Mouse (Mus musculus): Measurements from ENCODE around the gene Gak.

The Gak gene

DNA sequence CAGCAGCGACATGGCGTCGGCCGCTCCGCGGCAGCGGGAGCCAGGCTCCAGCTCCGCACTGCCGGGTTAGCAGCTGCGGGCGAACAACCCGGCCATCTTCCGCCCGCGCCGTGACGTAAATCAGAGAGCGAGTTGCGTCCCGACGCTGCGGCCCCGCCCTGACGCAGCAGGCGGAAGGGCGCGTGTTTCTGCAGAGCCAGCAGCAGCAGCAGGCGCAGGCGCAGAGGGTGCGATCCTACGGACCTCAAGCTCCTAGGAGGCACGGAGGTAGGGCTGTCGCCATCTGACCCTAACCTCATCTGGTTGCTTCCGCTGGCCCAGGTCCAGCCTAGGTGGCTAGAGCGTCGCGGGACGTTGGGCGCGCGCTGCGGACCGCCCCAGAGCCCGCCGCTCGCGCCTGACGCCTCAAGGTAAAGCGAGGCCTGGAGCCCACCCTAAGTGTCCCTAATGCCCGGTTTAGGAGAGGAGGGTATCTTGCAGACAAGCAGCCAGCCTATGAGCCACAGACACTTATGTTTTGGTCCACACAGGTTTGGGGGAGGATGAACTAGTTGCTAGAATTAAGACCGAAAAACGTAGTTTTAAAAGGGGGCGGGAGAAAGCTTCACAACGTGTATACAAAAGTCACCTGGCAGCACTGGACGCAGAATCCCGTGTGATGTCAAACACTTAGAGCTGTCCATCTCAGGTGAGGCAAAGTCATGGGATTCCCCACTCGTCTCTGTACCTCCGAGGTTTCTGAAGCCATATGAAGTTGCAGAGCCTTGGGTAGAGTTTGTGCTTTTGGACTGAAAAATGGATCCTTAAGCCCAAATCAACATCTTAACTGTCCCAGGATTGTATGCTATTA is at the start of gene Gak, which contains the start of gene Tmem175:
Gene Gak (minus strand): TSS at position 122 of the 850 bp plus-strand sequence.
Gene Tmem175 (plus strand): TSS at position 137 of the 850 bp plus-strand sequence.
- DNase-seq (ENCODE audit: low spot score in 2 of 2), result peak; percentile 88 to 90

GRCm38 (mm10) chr5:108678296-108678854 is 48.8 kb upstream of the Gak start:
- DNase-seq (ENCODE audit: low spot score in 2 of 2), result no peak

GRCm38 (mm10) chr5:108677605-108678295 is 48.2 kb upstream of the Gak start:
- DNase-seq (ENCODE audit: low spot score in 2 of 2), result no peak

DNA sequence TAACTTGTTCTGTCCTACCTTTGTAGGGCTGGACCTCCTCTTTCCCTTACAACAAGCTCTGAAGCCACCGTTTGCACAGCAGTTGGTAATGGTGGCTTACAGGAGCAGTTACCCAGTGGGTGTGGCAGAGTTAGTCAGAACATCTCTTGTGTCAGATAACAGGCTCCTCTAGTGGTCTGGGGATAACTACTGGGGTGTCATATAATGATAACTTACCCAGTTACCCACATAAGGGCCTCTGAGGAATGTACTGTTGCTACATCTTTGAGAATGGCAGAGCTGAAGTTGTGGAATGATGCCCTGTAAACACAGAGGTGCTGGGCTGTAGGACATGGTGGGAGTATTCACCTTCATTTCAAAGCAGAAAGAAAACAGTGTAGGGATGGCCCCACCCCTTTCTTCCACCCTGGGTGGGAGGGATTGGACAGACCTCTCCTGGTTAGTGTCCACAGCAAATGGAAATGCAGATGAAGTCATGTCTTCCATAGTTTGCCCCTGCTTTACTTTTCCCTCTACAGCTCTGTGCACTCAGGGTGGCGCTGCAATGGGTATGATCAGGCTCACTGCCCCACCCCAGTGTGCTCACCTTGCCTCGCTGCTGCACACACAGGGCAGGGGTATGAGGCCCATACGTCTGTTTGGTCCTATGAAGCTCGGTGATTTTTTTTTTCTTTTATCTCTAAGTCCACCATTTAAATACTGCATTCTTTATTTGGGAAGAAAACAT is 47.4 kb upstream of the Gak start:
- DNase-seq (ENCODE audit: low spot score in 2 of 2), result no peak

GRCm38 (mm10) chr5:108675251-108675816 is 45.8 kb upstream of the Gak start, which contains the start of gene Slc26a1:
Gene Slc26a1 (minus strand): TSS chr5:108675569.
- no peak for DNase-seq (ENCODE audit: low spot score in 2 of 2)

- DNase-seq (ENCODE audit: low spot score in 2 of 2), result no peak
Measured at GRCm38 (mm10) chr5:108674624-108675023, 45.1 kb upstream of the Gak start.

DNA sequence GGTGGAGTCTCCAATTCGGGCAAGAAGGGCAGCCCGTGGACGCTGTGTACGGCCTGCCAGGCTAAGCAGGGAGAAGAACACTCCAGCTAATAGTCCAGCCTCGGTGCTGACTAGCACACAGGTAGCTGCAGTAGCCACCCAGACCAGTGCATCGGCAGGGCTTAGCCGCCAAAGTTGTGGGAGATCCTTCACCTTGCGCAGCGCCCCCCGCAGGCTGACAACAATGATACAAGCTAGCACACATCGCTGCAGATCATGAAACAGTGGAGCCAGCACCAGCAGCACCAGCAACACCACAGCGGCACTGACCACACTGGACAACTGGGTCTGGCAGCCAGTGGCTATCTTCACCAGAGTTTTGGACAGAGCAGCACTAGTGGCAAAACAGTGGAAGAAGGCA is 42.2 kb upstream of the Gak start:
- DNase-seq (ENCODE audit: low spot score in 2 of 2), result no peak

DNA sequence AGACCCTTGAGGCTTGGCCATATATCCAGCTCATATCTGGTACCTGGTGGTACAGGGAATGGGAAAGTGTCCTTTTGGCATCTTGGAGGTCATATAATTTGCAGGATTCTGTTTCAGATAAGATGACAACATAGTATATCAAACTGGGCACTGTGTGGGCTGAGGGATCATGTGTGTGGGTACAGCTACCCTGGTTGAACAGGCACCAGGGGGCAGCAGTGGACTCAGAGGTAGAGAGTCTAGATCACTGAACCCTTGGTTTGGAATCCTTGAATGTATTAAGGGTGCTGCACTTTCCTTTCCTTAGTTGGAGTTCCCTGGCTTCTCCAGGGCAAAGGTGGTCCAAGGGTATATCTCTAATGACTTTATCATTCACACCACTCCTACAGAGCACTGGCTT is 41.2 kb upstream of the Gak start:
- no peak for DNase-seq (ENCODE audit: low spot score in 2 of 2)

DNA sequence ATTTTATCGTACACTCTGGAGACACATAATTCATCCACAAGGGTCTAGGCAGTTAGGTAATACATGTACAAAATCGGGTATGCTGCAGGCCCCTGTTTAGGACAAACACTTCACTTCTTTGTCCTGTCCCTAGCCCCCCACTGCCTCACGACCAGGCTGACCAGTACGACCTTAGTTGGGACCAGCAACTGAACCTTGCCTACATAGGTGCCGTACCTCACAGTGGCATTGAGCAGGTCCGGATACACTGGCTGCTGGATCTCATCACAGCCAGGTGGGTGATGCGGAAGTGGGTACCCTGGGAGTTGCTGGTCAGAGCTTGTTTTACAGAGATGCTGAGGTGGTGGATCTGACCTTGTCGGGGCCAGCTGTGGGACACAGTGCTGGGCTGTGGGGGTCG is 40.4 kb upstream of the Gak start:
- no peak for DNase-seq (ENCODE audit: low spot score in 2 of 2)

- DNase-seq (ENCODE audit: low spot score in 2 of 2), result peak; percentile 87 to 88
Measured at GRCm38 (mm10) chr5:108668977-108669936, 39.7 kb upstream of the Gak start, which contains the start of gene Dgkq. Gene Dgkq (minus strand): TSS chr5:108669672.

GRCm38 (mm10) chr5:108668387-108668932 is 38.9 kb upstream of the Gak start:
- DNase-seq (ENCODE audit: low spot score in 2 of 2), result no peak

- no peak for DNase-seq (ENCODE audit: low spot score in 2 of 2)
Measured at GRCm38 (mm10) chr5:108667370-108667769, 37.8 kb upstream of the Gak start.

GRCm38 (mm10) chr5:108665066-108665465 is 35.5 kb upstream of the Gak start:
- no peak for DNase-seq (ENCODE audit: low spot score in 2 of 2)

DNA sequence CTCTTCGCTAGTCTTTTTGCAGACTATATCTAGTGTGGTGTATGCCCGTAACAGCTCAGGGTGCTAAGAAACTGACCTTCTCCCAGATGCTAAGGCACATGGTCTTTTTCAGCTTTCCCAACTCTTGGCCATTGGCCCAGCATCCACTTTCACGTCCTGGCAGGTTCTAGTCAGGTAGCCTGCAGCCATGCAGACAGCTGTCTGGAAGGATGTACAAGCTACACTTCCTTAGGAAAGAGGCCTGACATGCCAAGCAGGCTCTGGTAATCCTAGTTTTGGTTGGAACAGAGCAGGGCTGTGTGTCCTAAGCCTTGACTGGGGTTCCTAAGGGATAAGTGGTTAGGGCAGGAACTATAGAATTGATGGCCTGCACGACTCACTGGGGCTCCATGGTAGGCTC is 33.2 kb upstream of the Gak start:
- DNase-seq (ENCODE audit: low spot score in 2 of 2), result no peak

DNA sequence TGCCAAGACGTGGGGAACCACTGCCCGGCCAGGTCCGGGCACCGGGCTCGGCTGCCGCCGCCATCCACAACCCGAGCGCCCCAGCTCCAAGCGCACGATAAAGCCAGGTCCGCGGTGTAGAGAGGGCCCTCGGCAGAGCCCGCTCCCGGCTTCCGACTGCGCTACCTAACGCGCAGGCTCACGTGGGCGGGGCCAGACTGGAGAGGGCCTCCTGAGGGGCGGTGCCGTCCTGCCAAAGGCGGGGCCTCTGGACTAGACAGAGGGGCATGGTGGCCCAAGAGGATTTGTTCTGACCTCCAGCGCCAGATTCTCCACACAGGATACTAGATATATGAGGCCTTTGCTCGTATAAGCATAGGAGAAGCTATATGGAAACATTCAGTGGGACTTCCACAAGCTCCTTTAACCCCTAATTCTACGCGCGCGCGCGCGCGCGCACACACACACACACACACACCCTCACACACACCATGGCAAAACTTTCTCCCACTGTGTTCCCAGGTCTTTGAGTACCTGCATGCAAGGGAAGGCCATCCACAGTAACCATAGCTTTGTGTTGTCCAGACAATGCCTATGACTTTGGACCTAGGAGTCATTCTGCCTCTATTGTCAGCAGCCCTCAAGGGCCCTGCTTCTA is 31.2 kb upstream of the Gak start:
- peak; percentile 89 to 95 for DNase-seq (ENCODE audit: low spot score in 2 of 2)

- DNase-seq (ENCODE audit: low spot score in 2 of 2), result no peak
Measured at GRCm38 (mm10) chr5:108659698-108660631, 30.4 kb upstream of the Gak start, which contains the start of gene Idua. Gene Idua (plus strand): TSS chr5:108660331.

GRCm38 (mm10) chr5:108658611-108659010 is 29.1 kb upstream of the Gak start:
- no peak for DNase-seq (ENCODE audit: low spot score in 2 of 2)

GRCm38 (mm10) chr5:108657406-108657805 is 27.9 kb upstream of the Gak start:
- no peak for DNase-seq (ENCODE audit: low spot score in 2 of 2)
